Mouse (Mus musculus): ENCODE data around the gene Pfn5.

The Pfn5 gene

GRCm38 (mm10) chrX:95557887-95558286 lies at the start of gene Pfn5, which contains the start of gene Asb12:
Pfn5 (plus strand) TSS chrX:95558104.
Asb12 (minus strand) TSS chrX:95557987.
- TF ChIP-seq GATA4 (IDR thresholded peaks at IDR 0.05; ENCODE audit: insufficient replicate concordance, low read length) = no peak

- TF ChIP-seq GATA4 (IDR thresholded peaks at IDR 0.05; ENCODE audit: insufficient replicate concordance, low read length) = no peak
Measured at GRCm38 (mm10) chrX:95523883-95524282, 34.0 kb upstream of the Pfn5 start.

GRCm38 (mm10) chrX:95525166-95525565 lies 32.7 kb upstream of the Pfn5 start:
- TF ChIP-seq GATA4 (IDR thresholded peaks at IDR 0.05; ENCODE audit: insufficient replicate concordance, low read length) = no peak

GRCm38 (mm10) chrX:95554321-95554720 lies 3.6 kb upstream of the Pfn5 start:
- no peak for TF ChIP-seq GATA4 (IDR thresholded peaks at IDR 0.05; ENCODE audit: insufficient replicate concordance, low read length)

- TF ChIP-seq GATA4 (IDR thresholded peaks at IDR 0.05; ENCODE audit: insufficient replicate concordance, low read length) = no peak
Measured at GRCm38 (mm10) chrX:95600609-95601008, 42.7 kb downstream of the Pfn5 start.
